Mouse (Mus musculus): ENCODE results near the gene Pxdn.

GRCm38 (mm10) chr12:30006586-30006985 is 69.2 kb downstream of the Pxdn start:
- TF ChIP-seq CTCF (IDR thresholded peaks at IDR 0.05; ENCODE audit: low read depth, low read length) (no peak), POLR2A (IDR thresholded peaks at IDR 0.05; ENCODE audit: borderline replicate concordance, low read depth, low read length) (no peak)
